Mouse (Mus musculus): Measurements from ENCODE around the gene Eef1b2.
"Not testable (repeated sequence)": the region's sequence is repeated elsewhere in the genome, so short reads cannot be mapped to it uniquely, and the experiment has no call there.

The Eef1b2 gene

DNA sequence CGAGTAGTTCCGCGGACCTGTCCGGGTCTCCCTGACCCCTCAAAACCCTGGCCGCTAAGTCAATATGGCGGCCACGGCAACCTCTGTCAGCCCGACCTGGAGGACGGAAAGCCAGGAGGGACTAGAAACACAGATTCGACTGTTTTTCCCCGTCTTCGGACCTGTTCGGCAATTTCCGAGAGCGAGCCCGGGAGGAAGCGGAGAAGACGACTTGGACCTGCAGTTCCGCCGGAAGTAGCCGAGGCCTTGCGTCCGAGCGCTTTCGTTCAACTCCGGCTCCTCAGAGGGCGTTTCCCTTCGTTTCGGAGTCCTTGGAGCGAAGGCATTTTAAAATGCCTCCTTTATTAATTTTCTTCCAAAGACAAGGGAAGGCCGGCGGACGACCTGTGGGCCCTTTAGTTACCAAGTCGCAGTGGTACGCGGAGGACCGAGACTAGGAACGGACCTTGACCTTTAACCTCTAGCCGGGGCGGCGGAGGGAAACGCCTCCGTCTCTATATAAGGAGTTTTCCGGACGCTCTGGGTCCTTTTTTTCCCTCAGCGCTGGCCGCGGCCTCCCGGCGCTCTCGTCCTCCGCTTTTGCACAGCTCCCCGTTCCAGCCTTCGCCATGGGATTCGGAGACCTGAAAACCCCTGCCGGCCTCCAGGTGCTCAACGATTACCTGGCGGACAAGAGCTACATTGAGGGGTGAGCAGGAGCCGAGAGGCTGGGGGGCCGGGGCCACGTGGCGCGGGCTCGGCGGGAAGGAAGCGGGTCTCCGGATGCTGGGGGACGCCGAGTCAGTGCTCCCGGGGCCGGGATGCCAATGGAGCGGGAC, at the start of gene Eef1b2, which contains the start of gene Ndufs1:
Gene Eef1b2 (plus strand): TSS at position 222 of the 818 bp plus-strand sequence.
Gene Ndufs1 (minus strand): TSS at position 230 of the 818 bp plus-strand sequence.
- DNase-seq (ENCODE audit: low spot score in 2 of 2) = peak; percentile 86 to 91

DNA sequence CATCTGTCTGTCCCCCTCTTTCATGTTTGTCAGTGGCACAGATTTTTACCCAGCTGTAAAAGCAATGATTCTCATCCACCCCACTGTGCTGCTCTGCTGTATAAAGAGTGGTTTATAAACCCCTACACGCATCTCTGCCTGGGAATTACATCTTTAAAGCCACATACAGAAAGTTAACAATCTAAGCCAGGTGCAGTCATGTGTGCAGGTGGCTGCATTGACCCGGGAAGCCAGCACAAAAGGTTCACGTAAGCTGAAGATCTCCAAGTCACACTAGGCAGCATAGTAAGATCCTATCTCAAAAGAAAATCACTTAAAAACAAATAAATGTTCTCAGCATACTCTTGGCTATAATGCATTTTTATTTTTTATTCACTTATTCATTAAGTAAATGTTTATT, 47.4 kb upstream of the Eef1b2 start:
- DNase-seq (ENCODE audit: low spot score in 2 of 2) = no peak

DNA sequence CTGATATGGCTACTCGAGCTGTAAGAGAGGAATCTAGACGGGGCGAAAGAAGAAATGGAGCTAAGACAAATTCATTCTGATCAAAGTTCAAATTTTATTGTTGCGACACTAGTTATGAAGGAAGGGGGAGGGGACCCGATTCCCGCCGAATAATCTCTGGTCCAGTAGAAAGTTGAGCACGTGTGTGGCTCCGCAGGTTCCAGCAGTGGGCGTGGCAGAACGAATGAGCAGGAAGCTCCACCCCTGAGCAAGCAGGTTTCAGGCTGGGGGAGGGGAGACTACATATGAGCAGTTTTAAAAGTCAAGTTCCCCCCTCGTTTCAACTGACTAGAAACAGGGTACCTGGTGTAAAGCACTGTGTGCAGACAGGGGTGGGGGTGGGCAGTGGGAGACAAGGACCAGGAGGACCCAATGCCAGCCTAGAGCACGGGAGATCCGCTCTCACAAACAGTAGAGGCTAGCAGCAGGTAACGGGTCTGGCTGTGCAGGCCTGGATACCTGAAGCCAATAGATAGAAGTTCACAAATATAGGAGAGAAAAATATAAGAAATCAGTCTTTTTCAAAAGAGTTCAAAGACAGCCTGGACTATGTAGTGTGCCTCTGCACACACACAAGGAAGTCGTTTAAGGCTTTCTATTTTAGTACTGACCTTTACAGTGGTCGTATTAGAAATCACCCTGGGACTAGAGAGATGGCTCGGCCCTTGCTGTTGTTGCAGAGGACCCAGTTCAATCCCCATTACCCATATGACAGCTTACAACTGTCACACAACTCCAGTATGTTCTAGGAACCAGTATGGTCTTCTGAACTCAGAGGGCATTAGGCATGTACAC, 46.6 kb upstream of the Eef1b2 start:
- no peak for DNase-seq (ENCODE audit: low spot score in 2 of 2)

DNA sequence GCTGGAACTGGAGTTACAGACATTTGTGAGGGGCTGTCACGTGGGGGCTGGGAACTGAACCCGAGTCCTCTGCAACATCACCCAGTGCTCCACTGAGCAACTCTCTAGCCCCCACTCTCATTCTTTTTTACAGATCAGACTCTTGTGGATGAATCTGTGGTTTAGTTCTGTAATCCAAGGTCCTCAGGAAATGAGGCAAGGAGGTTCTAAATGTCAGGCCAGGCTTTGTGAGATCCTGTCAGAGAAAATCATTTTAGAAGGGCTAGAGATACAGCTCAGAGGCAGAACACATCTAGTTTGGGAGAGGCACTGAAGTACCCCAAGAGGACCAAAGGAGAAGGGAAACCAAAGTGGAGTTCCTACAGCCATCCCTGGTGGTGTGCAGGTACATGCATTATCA, 45.7 kb upstream of the Eef1b2 start:
- DNase-seq (ENCODE audit: low spot score in 2 of 2) = no peak

DNA sequence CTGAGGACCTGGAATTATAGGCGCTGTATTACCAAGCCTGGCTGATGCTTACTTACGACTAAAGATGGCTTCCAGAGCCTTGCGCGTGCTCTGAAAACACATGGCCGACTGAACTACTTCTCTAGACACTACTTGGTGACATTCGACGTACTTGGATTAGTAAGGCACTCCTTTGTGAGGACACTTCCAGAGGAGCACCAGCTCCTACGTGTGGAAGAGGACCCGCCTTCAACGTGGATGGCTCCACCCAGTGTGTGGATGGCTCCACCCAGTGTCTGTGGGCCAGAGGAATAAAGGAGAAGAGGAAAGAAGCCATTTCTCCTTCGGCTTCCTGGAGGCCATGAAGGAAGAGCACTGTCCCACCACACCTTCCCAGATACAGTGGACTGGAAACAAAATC, 44.9 kb upstream of the Eef1b2 start:
- no peak for DNase-seq (ENCODE audit: low spot score in 2 of 2)

DNA sequence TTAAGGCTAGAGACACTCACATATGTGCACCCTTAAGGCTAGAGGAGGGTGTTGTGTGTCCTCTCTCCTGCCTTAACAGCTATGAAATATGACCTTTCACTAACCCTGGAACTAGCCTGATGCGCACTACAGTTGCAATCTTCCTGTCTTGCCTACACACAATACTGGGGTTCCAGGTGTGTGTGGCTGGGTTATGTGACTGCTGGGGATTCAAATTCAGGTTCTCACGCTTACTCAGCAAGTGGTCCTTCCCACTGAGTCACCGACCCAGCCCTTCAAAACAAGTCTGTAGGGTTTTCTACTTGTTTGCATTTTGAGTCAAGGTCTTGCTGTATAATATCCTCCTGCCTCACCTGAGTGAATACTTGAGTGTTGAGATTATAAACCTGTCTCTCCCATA, 42.1 kb upstream of the Eef1b2 start:
- DNase-seq (ENCODE audit: low spot score in 2 of 2) = no peak

DNA sequence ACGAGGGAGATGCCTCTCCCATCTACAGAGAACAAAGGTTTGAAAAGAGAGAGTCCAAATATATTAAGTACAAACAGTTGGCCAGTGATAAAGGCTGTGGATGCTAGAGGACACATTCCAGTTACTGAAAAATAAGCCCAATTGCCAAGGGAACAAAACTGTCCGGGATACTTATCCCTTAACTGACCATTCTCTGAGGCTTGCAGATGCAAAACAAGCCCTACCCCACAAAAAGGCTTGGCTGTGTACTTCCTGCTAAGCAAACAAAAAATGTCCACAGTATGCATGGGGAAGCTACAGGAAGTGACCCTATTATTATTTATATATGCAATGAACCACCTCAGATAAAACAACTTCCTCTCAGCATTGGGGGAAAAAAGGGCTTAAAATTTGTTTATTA, 38.7 kb upstream of the Eef1b2 start:
- no peak for DNase-seq (ENCODE audit: low spot score in 2 of 2)

DNA sequence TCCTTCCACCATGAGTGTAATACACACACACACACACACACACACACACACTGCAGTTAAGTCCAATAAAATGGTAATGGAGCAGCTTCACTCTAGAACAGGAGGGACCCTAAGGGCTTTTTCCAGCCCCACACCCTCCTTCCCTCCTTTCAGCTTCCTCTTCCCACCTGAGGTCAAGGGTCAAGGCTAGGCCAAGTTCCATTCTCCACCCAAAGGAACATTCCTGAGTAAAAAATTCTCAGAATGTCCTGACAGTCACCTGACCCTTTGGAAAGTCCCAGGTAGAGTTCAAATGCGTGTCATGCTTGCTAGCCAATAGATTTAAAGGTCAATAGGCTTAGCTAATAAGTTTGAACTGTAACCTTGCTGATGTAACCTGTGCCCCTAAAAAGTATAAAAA, 38.0 kb upstream of the Eef1b2 start:
- not testable (repeated sequence) for DNase-seq (ENCODE audit: low spot score in 2 of 2)

DNA sequence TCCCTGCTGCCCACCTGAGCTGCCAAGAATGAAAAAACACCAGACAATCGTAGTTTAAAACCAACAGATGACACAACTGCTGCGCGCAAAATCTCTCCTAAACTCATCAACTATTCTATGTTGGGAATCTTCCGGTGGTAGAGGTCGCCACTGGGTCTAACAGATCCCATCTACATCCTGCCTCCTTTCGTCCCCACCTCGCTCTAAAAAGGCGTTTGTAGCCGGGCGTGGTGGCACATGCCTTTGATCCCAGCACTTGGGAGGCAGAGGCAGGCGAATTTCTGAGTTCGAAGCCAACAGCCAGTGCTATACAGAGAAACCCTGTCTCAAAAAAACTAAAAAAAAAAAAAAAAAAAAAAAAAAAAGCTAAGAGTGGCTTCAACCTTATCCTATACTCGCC, 36.4 kb upstream of the Eef1b2 start:
- DNase-seq (ENCODE audit: low spot score in 2 of 2) = no peak

DNA sequence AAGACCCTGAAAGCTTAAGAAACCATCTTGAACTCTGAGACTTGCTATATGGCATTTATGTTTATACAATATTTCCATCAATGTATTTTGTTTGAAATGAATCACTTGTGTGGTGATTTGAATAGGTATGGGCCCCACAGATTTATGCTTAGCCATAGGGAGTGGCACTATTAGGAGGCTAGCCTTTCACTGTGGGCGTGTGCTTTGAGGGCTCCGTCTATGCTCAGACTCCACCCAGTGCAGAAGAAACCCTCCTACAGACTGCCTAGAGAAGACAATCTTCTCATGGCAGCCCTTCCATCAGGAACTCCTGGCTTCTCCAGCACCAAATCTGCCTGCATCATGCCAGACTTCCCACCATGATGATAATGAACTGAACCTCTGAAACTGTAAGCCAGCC, 8.0 kb upstream of the Eef1b2 start:
- no peak for DNase-seq (ENCODE audit: low spot score in 2 of 2)

DNA sequence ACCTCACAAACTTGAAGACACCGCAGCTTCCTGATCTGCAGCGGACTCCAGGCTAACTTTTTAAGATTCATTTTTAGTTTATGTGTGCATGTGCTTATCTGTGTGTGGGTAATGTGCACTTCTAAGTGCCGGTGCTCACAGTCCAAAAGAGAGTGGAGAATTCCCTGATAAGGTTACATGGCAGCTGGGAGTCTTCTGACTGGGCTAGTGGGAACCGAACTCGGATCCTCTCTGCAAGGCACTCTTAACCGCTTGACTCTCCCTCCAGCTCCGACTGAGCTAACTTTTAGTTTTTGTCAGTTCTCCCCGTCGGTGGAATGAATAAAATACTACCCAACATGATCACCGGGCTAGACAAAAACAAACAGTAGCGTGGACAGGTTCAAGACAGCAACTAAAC, 772 bp upstream of the Eef1b2 start:
- DNase-seq (ENCODE audit: low spot score in 2 of 2) = peak in 1 of 2 experiments; percentile 9

DNA sequence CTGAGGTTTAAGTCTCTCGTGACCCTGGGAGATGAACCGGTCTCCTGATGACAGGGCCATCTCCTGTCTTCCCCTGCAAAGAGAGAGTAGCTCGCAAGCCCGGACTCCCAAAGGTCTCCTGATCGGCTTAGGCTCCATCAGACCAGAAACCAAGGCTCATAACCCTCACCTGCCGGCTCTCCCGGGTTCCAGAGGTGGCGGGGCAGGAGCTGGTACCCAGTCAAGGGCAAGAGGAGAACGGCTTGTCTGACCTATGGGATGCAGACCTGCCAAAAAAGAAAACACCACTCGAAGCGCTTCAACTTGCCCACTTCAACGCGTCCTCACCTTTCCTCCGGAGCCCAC, 394 bp upstream of the Eef1b2 start:
- DNase-seq (ENCODE audit: low spot score in 2 of 2) = no peak

DNA sequence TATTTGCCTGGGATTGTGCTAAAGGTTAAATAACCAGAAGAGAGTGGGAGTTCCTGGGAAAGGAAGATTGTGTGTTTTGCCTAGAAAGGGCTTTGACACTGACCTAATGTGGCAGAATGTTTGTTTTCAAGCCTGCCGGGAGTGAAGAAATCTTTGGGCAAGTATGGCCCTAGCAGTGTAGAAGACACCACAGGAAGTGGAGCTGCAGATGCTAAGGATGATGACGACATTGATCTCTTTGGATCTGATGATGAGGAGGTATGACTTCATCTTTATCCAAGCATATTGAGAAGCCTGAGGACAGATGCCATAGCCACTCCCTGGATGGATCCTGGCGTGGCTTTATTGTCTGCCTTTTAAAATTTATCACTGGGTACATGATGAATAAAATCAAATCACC, 1.7 kb downstream of the Eef1b2 start:
- no peak for DNase-seq (ENCODE audit: low spot score in 2 of 2)

DNA sequence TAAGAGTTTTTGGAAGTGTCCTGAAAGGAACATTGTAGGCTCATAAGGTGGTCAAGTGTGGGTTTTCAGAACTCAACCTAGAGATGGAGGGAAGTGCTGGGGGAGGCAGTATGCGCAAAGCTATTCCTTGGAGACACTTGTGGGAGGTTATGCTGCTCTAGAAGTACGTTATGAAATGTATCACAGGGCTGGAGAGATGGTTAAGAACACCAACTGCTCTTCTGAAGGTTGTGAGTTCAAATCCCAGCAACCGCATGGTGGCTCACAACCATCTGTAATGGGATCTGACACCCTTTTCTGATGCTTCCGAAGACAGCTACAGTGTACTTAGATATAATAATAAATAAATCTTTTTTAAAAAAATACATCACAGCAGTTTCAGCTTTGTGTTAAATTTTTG, 3.5 kb downstream of the Eef1b2 start:
- no peak for DNase-seq (ENCODE audit: low spot score in 2 of 2)

DNA sequence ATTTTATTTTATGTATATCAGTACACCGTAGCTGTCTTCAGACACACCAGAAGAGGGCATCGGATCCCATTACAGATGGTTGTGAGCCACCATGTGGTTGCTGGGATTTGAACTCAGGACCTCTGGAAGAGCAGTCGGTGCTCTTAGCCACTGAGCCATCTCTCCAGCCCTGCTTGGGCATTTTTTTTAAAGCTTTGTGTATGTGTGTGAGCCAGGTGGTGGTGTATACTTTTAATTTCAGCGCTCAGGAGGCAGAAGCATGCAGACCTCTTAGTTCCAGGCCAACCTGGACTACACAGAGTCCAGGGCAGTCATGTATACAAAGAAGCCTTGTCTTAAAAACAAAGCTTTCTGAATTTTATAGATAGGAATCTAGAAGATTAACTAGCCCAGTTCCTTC, 4.0 kb downstream of the Eef1b2 start:
- not testable (repeated sequence) for DNase-seq (ENCODE audit: low spot score in 2 of 2)

DNA sequence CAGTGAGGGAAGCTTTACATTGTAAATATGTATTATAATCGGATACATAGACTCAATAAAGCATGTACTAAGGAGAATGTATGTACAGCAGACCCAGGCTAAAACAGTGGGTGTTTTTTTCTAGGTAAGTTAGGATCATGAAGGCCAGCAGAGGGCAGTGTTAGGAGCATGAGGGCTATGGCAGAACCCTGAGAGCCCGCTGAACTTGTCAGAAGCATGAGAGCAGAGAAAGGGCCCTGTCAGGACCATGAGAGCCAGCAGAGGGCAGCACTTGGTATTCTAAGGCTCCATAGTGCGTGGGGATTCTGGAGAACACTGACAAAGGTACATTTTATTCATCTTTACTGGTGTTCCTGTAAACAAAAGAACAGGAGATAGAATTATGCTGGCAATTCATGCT, 4.4 kb downstream of the Eef1b2 start:
- peak; percentile 79 to 89 for DNase-seq (ENCODE audit: low spot score in 2 of 2)

DNA sequence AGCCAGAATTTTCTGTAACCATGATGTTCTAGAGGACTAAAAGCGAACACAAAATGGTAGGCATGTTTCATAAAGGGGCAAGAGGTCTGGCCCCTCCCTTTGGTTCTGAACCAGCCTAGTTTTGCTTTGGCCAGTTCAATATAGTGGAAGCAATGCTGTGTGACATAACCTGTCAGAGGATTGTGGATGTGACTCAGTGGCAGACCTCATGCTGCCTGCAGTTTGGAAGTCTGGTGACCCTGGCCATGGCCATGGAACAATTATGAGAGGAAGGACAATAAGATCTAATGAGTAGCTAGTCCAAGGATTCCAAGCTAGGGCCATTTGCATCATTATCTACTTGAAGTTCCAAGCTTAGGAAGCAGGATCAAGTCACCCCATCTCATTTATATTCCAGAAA, 4.9 kb downstream of the Eef1b2 start:
- DNase-seq (ENCODE audit: low spot score in 2 of 2) = no peak

DNA sequence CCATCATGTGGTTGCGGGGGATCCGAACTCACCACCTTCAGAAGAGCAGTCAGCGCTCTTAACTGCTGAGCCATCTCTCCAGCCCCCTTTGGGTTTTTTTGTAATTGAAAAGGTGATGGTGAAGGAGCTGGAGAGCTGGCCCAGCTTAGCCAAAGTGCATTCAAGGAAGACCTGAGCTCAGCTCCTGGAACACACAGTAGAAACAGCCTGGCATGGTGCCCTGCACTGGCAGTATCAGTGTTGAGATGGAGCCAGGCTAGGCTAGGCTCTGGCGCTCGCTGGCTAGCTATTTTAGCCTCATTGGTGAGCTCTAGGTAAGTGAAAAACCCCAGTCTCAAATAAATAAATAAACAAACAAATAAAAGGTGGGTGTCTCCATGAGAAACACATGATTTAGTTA, 5.6 kb downstream of the Eef1b2 start:
- no peak for DNase-seq (ENCODE audit: low spot score in 2 of 2)

DNA sequence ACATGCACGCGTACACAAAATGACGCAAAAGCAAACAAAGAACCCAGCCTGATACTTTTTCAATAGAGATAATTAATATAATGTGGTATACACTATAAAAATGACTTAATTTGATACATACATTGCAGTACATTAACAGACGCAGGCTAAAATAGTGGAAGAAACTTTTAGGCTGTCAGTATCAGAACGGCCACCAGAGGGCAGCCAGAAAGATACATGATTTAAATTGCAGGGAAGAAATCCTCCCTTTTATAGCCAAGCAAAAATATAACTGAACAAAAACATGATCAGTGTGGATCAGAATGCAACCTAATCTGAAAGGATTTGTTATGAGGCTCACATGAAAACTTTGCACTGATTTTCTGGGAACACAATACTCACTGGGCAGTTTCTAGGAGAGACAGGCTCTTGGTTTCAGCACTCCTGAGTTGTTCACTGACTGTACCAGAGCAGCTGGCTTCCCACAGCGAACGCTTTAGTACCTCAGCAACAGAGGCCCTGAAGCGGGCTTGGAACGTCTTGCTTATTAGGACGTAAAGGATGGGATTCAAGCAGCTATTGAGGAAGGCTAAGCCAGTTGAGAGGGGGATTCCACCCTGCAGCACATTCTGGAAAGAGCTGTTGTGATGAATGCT, 6.1 kb downstream of the Eef1b2 start:
- peak in 1 of 2 experiments; percentile 19 for DNase-seq (ENCODE audit: low spot score in 2 of 2)

DNA sequence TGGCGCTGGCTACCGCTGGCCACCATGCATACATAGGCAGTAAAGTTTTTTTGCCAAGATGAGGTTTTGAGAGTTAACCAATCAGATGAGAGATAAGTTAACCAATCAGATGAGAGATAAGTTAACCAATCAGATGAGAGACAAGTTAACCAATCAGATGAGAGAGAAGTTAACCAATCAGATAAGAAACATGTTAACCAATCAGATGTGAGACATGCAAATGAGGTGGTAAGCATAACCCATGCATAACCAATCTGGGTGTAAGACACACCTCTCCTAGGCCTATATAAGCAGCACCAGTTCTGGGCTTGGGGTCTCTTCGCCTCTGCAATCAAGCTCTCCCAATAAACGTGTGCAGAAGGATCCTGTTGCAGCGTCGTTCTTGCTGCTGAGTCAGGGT, 8.8 kb downstream of the Eef1b2 start:
- DNase-seq (ENCODE audit: low spot score in 2 of 2) = not testable (repeated sequence)

DNA sequence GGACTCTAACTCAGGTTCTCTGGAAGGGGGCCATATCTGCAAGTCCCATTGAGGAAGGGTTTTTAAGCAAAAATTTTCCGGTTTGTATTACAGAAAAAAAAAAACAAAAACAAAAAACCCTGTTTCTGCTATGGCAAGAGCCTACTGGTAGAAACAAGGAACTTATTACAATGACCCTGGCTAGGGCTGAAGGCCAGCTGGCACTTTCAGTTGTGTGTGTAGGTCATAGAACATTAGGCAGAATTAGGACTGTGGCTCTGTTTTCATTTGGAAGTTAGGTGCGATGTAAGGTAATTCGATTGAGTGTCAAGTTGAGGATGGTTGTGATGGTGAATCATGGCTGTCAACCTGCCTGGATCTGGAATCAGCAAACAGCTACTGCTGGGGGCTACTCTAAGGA, 11.9 kb downstream of the Eef1b2 start:
- DNase-seq (ENCODE audit: low spot score in 2 of 2) = no peak

DNA sequence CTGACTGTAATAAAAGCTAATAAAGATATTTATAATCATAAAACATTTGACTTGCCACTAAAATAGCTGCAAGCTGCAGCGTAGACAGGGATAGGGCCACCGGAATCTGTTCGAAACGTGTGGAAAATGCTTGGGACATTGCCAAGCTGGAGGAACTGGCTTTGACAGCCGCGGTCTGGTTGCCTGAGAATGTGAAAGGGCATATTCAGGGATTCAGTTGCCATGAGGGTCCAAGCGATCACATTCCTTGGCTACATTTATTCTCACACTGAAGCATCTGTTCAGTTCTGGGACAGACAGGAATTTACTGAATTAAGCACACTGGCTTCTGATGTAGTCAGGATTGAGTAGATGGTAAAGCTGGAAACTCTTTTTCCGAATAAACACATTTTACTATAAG, 14.2 kb downstream of the Eef1b2 start:
- DNase-seq (ENCODE audit: low spot score in 2 of 2) = no peak

Data from spleen, postnatal 14 days (tissue).